Mouse (Mus musculus) forebrain, embryonic 15.5 days (tissue): ENCODE results near the gene Olfr1341. TPM values are rescaled to one million over a fixed set of nuclear protein-coding genes. Genes with fewer than 3 reads are reported as not detected.

ENCODE experiments used
- ATAC-seq: fragments of 200-750 bp; cut with Nextera tagmentation; replicated peaks from 2 replicates; pipeline ENCODE4 v1.8.0; 2017; ENCODE audit warnings: mild to moderate bottlenecking, moderate TSS enrichment, moderate library complexity
- H3K27ac ChIP-seq: fragments of 300-500 bp; sonication (generic); replicated peaks from 2 replicates; pipeline ENCODE4 v1.5.1; 2015; ENCODE audit warnings: mild to moderate bottlenecking, inconsistent platforms
- H3K27me3 ChIP-seq: fragments of 300-500 bp; sonication (generic); 2 replicates; pipeline ENCODE4 v1.6.1; 2015; ENCODE audit warnings: inconsistent platforms
- H3K36me3 ChIP-seq: fragments of 300-500 bp; sonication (generic); 2 replicates; pipeline ENCODE4 v1.6.1; 2015; ENCODE audit warnings: mild to moderate bottlenecking, inconsistent platforms
- H3K4me1 ChIP-seq: fragments of 300-500 bp; sonication (generic); 2 replicates; pipeline ENCODE4 v1.6.1; 2015; ENCODE audit warnings: inconsistent platforms
- H3K4me2 ChIP-seq: fragments of 300-500 bp; sonication (generic); replicated peaks from 2 replicates; pipeline ENCODE4 v1.6.1; 2015; ENCODE audit warnings: mild to moderate bottlenecking, inconsistent platforms
- H3K4me3 ChIP-seq: fragments of 300-500 bp; sonication (generic); 2 replicates; pipeline ENCODE4 v1.5.1; 2015; ENCODE audit warnings: mild to moderate bottlenecking, inconsistent platforms
- H3K9ac ChIP-seq: fragments of 300-500 bp; sonication (generic); replicated peaks from 2 replicates; pipeline ENCODE4 v1.6.1; 2015; ENCODE audit warnings: mild to moderate bottlenecking, inconsistent platforms
- H3K9me3 ChIP-seq: fragments of 300-500 bp; sonication (generic); 2 replicates; pipeline ENCODE4 v1.6.1; 2016; ENCODE audit warnings: inconsistent platforms
- WGBS: fragments of 180-500 bp; shearing (Covaris S2); methylation state at CpG from one replicate; pipeline ENCODE4 v1.1.7; 2015; ENCODE audit warnings: mixed read lengths; 5-methylcytosine and 5-hydroxymethylcytosine counted together
- polyA plus RNA-seq: library from polyadenylated mRNA; unstranded; fragments of >200 nt; fragmentation: Nextera tagmentation; extraction: Ambion mirVana; gene quantifications from 2 replicates; pipeline ENCODE4 v1.2.1, GENCODE M21; 2015

The Olfr1341 gene
- polyA plus RNA-seq, 1 experiment from 2014 or later = not detected

DNA sequence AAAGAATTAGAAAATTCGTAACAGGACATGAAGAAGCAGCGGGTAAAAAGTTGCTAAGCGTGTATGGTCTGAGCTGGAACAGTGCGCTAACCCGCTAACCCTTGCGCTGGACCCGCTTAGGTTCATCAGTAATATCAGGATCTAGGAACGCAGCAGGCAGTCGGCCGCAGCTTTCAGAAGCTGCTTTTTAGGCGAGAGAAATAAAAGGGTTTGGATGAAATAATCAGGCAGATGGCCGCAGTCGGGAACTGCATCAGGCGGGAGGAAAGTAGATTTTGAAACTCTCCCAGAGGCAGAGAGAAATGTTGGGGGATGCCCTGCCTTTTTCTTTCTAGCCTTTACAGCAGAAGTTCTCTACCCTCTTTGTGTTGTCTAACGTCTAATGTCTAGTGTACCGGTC lies 38.6 kb downstream of the Olfr1341 start:
- Histone ChIP-seq H3K9me3 (no peaks in the 10 kb centered on the region), H3K4me2 (peak overlapping the region; percentile 10; the same call in 1 of the 2 replicates), H3K4me1 (no peaks in the 10 kb centered on the region), H3K27me3 (0 out of 2 replicates have a peak, but pooled peaks cover 3% of the 10 kb centered on the region), H3K9ac (no peak overlapping the region), H3K4me3 (no peak overlapping the region), H3K36me3 (no peaks in the 10 kb centered on the region), H3K27ac (no peak overlapping the region)
- no peak for ATAC-seq
- WGBS = 3% methylated on average over 16 of the region's 16 CpGs

DNA sequence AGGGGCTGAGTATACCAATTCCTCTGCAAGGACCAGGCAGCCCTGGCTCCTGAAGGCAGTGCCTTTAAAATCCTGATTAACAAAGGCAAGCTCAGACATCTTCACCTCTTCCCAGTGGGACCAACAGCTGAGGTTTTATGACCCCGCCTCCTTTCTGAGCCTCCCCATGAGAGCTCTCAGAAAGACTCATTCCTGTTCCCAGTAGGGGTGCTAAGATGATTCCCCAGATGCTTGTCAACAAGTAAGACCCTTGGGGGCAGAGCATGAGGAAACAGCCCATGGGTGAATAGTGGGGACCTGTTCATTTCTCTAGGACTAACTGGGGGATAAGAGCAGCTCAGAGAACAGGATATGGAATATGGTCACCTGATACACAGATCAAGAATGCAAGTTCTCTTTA lies 55.3 kb downstream of the Olfr1341 start, which contains the start of gene Olfr1338:
TSS of gene Olfr1338 (minus strand) at position 101 of the 400 bp plus-strand sequence.
- Histone ChIP-seq H3K27me3 (no peaks in the 10 kb centered on the region), H3K36me3 (no peaks in the 10 kb centered on the region), H3K27ac (no peak within 1 kb of the TSS), H3K4me3 (no peak within 1 kb of the TSS), H3K9me3 (no peaks in the 10 kb centered on the region), H3K4me1 (no peaks in the 10 kb centered on the region), H3K9ac (no peak within 1 kb of the TSS), H3K4me2 (no peak within 1 kb of the TSS)
- ATAC-seq = no peak
- WGBS = 73% methylated on average over 1 of the region's 1 CpGs

Other genes with a start within 250 kb of the Olfr1341 start
- gene Mpl, start 246.0 kb upstream of the Olfr1341 start, polyA plus RNA-seq = 0.08 and 0.09 TPM in 2 replicates
- 12.3 and 14.0 TPM in 2 replicates for gene Tie1, start 213.5 kb upstream of the Olfr1341 start, polyA plus RNA-seq
- gene 2610528J11Rik, start 176.5 kb upstream of the Olfr1341 start, polyA plus RNA-seq = not detected in 2 replicates
- 0.09 and 0.27 TPM in 2 replicates for gene Tmem125, start 159.5 kb upstream of the Olfr1341 start, polyA plus RNA-seq
- gene Cfap57, start 82.7 kb upstream of the Olfr1341 start, polyA plus RNA-seq = 0.52 and 0.73 TPM in 2 replicates
- 140 and 150 TPM in 2 replicates for gene Ebna1bp2, start 82.7 kb upstream of the Olfr1341 start, polyA plus RNA-seq
- not detected in 2 replicates for gene Olfr62, start 44.6 kb upstream of the Olfr1341 start, polyA plus RNA-seq
- gene Olfr1342, start 10.8 kb upstream of the Olfr1341 start, polyA plus RNA-seq = 0.06 TPM in 1 of 2 replicates, not detected in the other
- gene Olfr1340, start 16.6 kb downstream of the Olfr1341 start, polyA plus RNA-seq = not detected in 2 replicates
- gene Olfr1339, start 28.7 kb downstream of the Olfr1341 start, polyA plus RNA-seq = not detected in 2 replicates
- not detected in 2 replicates for gene Olfr1338, start 55.2 kb downstream of the Olfr1341 start, polyA plus RNA-seq
- gene Olfr1337, start 79.1 kb downstream of the Olfr1341 start, polyA plus RNA-seq = not detected in 2 replicates
- gene Olfr1335, start 106.4 kb downstream of the Olfr1341 start, polyA plus RNA-seq = not detected in 2 replicates
- gene Olfr1333, start 132.8 kb downstream of the Olfr1341 start, polyA plus RNA-seq = not detected in 2 replicates
- not detected in 2 replicates for gene Olfr1331, start 161.1 kb downstream of the Olfr1341 start, polyA plus RNA-seq
- not detected in 2 replicates for gene Olfr1330, start 185.1 kb downstream of the Olfr1341 start, polyA plus RNA-seq
- not detected in 2 replicates for gene Olfr1329, start 213.9 kb downstream of the Olfr1341 start, polyA plus RNA-seq
- gene Olfr1328, start 235.1 kb downstream of the Olfr1341 start, polyA plus RNA-seq = not detected in 2 replicates